Mouse (Mus musculus) adipocyte (in vitro differentiated cells): ENCODE data around the gene Pptc7.
A peak's percentile ranks its signal among the peaks of the same experiment; 100 is the strongest.
"Not testable (repeated sequence)": the region's sequence is repeated elsewhere in the genome, so short reads cannot be mapped to it uniquely, and the experiment has no call there.

Experiments used
- DNase-seq: peaks from one replicate; pipeline ENCODE4 v3.0.0-alpha.2; 2016; ENCODE audit warnings: low spot score

The Pptc7 gene

DNA sequence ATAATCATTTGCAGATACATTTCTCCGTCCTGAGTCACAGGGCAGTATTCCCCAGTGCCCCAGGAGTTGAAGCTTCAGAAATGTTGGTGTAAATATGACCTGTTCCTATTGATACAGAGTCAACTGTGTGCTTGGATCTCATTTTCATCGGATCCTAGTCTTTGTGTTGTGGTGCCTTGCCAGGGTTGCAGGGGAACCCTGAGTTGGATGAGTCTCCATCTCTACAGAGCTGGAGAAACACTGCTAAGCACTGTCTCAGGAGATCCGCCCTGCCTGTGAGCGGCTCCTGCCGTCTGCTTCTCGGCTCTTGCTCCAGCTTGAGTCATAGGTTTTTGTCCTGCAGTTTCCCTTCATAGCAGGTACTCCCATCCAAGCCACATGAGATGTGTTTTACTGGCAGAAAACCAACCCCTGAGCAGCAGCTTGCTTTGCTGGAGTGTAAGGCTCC lies 15.9 kb downstream of the Pptc7 start:
- peak; percentile 44 for DNase-seq

DNA sequence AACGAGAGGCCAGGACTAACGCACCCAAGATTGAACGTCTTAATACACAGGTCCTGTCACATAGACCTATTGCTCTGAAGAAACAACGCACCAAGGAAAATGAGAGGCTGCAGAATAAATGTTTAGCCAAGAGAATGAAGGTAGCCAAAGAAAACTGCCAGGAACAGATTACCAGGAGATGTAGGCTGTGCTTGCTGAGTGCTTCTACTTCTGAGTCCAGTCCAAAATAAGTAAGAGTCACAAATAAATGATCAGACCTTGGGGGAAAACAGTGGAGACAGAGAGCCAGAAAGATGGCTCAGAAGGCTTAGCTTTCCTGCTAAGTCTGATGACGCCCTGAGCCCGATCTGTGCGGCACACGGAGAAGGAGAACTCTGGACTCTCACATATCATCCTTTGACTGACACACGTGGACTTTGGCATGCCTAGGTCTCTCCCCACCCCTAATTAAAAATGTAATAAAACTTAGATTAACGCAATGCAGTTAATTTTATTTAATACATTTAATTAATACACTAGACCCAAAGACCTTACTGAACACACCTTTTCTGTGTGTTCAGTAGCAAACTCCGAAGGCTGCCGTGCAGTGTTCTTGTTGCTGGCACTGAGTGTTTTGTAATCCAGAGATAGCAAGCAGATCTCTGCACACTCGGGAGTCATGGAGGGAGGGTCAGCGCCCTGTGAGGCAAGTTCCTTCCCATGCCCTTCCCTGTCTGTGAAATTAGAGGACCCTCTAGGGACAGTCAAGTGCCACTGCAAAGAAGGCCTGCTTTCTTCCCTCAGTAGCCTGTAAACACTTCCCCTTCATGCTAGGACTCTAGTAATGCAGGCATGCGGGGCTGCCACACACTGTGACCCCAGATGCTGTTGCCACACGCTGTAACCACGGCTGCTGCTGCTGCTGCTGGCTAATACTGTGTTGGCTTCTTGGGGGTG lies 18.9 kb downstream of the Pptc7 start:
- DNase-seq: no peak

DNA sequence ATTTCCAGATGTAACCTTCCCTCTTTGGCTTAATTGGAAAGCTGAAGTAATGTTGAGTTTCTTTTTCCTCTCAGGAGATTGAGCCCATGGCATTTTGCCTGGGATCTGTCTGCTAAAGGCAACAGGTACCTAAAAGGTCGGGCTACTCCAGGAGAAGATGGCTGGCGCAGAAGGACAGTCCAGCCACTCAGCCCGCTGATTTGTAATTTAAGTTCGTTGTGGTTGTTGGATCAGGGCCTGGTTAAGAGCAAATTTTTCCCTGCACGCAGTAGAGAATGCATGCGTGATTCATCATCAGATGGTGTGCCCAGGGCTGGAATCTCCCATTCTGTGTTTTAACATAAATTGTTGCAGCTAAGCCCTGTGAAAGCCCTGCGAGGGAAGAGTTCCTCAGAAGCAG lies 19.8 kb downstream of the Pptc7 start:
- DNase-seq: peak; percentile 59

DNA sequence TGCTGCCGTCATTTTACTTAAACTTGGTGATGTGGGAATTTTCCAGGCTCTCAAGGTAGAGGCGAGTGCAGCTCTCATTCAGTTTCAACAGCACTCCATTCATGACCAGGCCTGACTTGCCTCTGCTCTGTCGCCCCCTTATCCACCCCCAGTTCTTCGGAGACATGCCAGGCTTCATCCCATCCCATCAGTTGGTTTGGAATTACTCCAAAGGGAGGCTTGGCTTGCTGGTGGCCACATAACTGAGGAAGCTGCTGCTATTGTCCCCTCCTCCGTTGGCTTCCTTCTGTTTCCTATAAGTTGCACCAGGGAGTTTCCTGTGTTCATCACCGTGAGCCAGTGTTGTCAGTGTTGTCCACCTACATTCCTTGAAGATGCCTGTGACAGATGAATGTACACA lies 20.4 kb downstream of the Pptc7 start:
- no peak for DNase-seq

DNA sequence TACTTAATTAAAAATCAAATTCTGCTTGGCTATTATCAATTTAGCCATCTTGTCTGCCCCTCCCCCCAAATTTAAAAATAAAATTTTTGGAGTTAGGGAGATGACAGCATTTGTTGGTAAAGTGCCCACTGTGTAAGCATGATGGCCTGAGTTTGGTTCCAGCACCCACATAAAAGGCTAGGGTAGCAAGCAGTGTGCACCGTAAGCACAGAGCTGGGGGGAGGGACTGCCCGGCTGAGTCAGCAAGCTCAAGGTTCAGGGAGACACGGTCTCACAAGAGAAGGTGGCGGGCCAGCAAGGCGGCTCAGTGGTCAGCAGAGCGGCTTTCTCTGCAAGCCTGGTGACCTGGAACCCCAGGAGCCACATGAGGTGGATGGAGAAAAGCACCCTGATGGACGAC lies 21.3 kb downstream of the Pptc7 start:
- peak; percentile 57 for DNase-seq

DNA sequence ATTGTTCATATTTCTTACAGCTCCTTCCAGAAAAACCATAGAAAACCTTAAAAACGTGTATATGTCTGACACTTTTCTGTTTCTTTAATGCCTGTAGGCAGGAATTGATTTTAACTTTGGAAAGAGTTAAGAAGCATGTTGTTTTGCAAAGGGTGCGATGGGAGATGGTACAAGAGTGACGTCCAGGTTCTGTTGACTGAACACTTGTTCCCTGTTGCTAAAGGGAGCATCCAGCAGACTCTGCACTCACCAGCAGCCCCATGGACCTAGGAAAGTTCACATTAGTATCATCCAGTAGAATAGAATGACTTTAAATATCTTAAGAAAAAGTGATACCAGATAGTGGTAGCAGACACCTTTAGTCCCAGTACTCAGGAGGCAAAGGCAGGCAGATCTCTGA lies 22.4 kb downstream of the Pptc7 start:
- no peak for DNase-seq

DNA sequence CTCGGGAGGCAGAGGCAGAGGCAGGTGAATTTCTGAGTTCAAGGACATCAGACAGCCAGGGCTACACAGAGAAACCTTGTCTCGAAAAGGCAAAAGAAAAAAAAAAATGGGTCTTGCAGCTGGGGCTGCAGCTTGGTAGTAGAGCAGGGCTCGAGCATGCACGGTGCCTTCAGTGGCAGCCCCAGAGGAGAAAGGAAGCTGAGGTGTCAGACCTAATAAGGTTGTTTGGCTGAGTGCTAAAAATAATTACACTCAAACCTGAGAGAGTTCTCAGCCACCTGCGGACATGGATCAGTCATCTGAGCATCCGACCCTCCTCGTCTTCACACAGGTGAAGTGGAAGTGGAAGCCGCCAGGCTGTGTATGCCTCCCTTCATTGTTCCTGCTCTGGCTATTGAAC lies 26.5 kb downstream of the Pptc7 start:
- no peak for DNase-seq

DNA sequence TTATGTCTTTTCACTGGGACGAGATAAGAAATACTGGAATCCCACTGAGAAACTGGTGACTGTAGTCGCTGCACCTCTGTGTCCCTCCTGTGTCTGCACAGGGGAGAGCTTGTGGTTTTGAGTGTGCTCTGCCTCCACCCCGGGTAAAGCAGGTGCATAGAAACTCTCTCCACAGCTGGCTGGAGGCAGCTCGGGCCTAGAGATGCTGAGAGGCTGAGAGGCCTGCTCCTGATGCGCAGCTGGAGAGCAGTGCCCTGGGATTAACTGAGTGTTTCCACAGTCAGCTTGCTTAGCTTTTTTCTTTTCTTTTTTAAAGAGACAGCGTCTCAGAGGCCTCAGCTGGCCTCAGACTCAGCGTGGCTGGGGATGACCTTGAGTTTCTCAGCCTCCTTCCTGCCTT lies 27.5 kb downstream of the Pptc7 start:
- no peak for DNase-seq

DNA sequence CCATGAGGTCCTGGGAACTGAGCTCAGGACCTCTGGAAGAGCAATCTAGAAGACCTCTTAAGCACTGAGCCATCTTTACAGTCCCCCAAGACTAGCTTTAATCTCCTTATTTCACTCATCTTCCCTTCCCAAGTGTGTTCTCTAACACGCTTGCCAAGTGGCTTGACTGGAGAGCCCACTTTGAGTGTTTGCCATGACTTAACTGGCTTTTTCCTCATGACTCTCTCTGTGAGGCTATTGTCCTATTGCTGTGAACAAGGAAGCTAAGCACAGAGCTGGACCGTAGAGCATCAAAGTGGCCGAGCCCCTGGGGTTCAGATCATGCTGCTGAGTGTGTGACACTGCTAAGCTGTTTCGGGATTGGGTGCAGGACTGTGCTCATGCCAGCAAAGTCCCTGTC lies 28.2 kb downstream of the Pptc7 start:
- no peak for DNase-seq

DNA sequence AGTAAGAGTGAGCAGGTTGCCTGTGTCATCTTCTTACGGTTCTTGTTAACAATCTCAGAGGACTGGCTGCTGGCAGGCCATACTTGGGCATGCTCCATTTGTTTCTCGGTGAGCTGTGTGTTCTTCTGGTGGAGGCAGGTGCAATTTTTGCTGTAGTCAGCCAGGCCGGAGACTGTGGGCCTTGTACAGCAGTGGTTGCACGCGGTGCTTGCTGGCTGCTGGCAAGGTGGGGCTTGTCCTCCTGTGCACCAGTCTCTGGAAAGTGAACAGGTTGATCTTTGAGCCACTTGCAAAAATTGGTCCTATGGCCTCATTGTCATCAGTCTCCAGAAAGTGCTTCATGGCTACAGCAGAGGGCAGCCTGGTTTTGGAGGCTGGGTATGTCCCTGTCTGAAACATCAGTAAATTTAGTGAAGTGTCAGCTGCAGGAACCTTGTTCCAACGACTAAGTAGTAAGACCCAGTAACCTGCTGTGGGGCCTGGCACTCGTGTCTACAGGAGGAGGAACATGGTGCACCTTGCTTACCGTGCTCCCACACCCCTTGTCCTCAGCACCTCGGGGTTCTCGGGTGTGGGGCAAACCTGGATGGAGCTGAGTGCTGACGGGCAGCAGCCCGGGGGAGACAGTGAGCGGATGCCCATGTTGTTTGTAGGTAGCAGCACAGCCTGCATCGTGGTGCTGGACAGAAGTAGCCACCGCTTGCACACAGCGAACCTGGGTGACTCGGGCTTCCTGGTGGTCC lies 28.9 kb downstream of the Pptc7 start:
- DNase-seq: no peak

DNA sequence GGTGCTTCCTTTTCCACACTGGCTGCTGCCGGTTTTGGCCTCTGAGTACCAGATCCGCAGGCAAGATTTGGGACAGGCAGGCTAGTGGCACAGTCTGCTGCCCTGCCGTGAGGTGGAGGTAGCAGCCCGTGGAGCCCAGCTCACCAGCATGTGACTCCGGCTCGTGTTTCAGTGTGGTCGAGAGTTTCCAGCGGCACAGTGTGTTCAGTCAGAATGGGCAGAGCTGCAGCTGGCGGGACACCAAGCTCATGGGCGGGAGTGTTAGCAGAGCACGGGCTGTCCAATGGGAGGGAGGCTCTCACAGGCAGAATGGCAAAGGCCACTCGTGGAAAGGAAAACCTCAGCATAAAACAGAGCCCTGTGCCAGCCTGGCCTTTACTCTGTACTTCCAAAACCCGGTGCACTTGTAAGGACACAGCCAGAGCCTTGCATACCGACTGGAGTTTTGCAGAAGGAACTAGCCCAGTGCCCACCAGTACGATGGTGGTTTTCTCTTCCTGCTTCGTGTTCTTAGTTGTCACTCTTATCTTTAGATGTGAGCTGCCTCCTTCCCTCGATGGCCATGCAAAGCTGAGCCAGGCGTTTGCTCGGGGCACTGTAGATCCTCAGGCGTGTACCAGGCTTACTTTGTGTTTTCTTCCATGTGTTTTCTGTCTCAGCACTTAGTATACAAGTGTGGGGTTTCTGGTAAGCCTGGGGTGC lies 31.0 kb downstream of the Pptc7 start:
- peak; percentile 97 for DNase-seq

DNA sequence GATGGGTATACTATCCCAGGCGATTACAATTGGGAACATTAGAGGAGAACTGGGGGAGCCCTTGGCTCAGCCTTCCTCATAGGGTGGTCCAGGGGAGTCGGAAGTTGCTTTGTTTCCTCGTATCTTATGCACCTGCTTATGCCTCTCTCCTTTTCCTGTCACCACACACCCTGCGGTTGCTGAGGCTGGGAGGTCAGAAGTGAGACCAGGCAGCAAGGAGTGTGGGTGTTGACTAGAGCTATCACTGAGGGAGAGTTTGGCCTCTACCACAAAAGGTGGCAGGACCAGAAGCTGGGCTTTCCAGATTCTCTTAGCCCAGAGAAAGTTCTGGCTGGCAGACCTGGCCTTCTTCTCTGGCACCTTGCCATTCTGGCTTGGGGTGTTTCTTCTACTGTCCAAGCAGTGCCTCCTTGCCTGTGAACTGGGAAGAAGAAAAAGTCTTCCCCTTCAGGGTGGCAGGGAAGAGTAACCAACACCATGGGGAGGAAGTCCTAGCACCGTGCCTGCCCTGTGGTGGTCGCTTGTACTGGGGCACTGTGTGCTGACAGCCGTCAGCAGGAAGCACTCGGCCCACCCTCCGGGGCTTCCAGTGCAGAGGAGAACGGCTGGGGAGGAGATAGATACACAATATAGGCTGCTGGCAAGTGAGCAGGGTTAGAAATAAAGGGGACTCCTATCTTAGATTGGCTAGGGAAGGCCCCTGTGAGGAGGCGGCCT lies 33.3 kb downstream of the Pptc7 start:
- DNase-seq: peak; percentile 55

DNA sequence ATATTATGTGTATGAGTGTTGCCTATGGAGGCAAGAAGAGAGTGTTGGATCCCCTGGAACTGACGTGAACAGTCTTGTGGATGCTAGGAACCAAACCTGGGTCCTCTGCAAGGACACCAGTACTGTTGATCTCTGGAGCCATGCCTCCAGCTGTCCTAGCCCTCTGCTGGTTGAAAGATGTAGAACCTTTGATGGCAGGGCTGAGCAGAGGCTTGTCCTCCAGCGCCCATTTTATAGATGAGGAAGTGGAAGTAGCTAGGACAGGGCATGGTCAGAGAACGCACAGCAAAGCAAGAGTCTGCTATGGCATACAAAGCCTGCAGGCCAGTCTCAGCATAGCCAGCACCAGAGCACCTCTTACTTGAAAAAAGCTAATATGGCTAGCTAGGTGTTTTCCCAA lies 33.9 kb downstream of the Pptc7 start:
- DNase-seq: peak; percentile 46

DNA sequence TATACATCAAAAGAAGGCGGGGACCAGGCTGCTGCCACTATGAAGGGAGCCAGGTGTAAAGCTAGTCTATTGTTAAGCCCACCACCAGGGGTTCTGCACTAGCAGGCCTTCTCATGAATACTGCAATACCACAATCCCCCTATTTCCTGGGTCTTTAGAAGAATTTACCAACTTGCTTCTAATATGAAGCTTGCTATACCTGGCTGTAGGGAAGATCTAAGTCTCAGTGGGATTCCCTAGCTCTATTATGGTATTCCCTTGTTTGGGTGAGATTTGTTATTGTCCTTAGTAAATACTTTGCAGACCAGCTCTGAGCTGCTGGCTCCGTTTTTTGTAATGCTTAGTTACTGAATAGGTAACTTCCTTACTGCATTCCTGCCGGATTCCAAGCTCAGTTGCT lies 34.8 kb downstream of the Pptc7 start:
- not testable (repeated sequence) for DNase-seq

DNA sequence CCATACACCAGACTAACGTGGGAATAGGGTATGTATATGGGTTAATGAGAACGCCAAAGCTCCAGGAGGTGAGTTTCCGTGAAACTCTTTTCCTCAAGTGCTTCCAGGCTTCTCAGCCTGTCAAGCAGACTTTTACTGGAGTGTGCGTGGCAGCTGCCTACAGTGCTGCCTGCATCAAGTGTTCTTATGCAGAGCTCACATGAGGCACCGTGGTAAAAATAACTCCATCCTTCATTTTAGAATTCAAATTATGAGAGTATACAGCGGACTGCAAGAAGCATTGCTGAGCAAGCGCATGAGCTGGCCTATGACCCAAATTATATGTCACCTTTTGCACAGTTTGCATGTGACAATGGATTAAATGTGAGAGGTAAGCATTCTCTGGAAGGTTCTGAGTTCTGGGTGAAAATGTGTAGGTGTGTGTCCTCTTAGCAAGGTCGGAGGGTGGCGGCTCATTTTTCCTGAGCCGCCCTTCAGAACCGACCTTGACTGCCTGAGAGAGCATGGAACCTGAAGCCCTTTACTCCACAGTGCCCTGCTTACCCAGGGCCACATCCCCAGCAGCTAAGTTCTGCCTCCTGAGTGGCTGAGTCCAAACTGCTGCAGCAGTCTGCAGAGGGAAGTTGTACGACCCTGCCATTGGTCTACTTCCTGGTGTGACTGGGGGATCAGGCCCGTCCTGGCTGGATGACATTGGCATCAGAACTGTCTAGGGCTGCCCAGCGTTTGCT lies 35.5 kb downstream of the Pptc7 start:
- peak; percentile 70 for DNase-seq

DNA sequence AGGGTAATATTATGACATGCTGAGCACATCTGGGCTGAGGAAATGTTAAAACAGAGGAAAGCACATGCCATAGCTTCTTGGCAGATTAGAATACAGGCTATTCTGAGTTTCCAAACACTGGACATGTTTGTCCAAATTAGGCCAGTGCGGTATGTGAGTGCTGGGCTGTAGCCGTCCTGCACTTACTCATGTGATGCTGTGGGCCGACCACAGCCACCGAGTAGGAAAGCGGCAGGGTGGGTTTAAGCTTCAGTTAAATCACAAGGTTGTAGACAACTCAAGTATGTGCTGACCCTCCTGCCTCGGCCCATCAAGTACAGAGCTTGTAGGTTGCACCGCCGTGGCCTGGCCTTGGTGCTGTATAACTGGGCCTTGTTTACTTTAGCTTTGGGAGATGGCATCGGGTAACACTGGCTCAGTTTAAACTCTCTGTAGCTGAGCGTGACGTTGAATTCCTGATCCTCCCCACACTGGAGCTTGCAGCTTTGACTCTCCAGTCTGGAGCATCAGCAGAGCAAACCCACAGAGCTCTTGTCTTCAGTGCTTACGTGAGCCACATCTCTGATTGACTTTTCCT lies 36.1 kb downstream of the Pptc7 start:
- DNase-seq: no peak

DNA sequence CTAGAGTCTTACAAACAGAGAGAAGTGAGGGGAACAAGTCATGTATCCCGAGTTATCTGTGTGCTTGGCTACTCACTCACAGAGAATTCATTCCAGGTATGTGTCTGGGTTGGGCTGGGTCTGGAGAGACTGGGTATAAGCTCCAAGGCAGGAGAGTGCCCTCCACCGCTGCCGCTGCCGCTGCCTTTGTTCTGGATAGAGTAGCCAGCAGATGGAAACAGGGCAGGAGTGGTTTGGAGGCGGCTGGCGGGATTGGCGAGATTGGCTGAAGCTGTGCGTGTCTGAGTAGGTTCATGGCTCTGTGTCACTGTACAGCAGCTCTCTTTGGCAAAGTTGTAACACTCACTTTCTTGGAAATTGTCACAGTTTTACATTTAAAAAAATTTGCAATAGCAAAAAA lies 39.4 kb downstream of the Pptc7 start:
- no peak for DNase-seq

DNA sequence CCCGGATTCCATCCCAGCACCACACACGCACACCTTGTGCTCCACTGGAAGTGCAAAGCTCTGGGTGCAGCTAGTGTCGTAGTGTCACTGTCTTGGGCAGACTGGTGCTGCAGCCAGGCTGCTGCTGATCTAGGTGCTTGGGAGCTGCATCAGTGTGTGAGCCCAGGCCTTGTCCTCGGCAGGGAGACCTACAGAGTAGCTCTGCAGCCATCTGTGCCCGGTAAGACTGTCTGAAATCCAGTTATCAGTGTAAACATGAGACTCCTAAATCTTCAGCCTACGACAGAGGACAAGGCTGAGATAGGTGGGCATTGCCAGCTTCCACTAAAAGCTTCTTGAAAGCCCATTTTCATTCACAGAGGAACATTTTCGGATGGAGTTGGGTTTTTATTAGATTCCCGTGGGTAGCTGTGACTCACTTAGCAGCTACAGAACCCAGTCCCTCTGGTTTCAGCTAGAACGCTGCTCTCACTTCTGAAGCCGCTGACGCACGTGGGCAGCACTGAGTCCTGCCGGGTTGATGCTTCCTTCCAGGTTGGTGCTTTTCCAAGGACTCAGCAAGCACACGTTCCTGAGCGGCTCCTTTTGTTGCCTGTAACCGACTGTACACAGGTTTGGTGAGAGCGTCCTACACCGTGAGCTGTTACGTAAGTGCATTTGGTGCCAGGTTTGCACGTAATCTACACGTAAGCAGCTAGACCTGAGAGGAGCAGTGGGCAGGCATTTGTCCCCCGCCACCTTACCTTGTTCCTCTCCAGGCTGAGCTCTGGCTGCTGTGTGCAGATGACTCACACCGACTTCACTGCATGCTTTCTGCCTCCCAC lies 40.7 kb downstream of the Pptc7 start:
- no peak for DNase-seq

DNA sequence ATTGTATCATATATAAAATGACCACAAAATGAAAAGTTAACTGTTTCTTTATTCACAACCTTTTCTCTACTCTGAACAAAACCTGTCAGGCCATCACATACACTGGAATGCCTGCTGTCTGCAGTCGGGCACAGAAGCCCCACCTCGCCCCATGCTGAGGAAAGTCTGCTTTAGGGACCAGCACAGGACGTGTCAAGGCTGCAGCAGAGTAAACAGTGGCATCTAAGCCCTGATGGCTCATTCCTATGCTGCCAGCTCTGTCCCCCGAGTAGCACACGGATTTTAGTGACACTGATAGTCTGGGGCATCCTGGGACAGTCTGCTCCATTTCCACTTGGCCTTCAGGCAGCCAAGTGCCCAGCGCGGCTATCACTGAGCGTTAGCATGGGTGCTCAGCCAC lies 41.3 kb downstream of the Pptc7 start:
- no peak for DNase-seq

DNA sequence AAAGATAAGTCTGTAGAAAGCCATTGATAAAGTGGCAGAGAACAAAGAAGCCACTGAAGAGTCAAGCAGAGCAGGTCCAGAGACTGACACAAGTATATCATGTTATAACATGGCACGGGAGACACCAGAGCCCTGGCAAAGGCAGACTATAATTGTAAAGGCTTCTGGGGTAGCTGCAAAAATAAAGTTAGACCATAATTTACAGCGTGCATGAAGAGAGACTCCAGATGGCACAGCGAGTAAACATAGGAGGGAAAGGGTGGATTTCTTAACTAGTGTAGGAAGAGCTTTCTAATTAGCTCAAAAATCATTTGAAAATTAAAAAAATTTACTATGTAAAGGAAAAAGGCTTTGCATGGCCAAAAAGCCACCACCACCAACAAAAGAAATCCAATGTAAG lies 43.1 kb downstream of the Pptc7 start:
- DNase-seq: no peak
